In genomic region chr7:98523070-98523812, GRCm38 (mm10) we compare ENCODE assay signal across 9 mouse cellular contexts. TPM values are rescaled to one million over a fixed set of nuclear protein-coding genes. Genes with fewer than 3 reads are reported as not detected.
DNase-seq lines count a peak whose midpoint lies in the region; ATAC-seq lines count a peak whose summit lies in the region.
"Had no signal": no experiment of that assay in that cellular context is flagged by ENCODE, and none has a peak within 500 bp of the region (broad histone marks: within the 10 kb centered on the region; RNA-seq: fewer than 3 reads in every experiment).

No protein-coding gene starts in this region.

- ATAC-seq in heart, embryonic 12.5 days (ENCODE audit: insufficient number of reproducible peaks, low FRiP score): 0 out of 2 replicates have a peak, but pooled peaks have one; percentile 16
- ATAC-seq in kidney, embryonic 15.5 days (replicated peaks; ENCODE audit: low FRiP score): no peak; the same call in 1 of the 2 replicates
- 0 out of 2 replicates have a peak, but pooled peaks have one; percentile 3 for ATAC-seq in stomach, embryonic 14.5 days (ENCODE audit: insufficient number of reproducible peaks, insufficient read depth, low FRiP score, low read depth)

- H3K9ac ChIP-seq in heart, embryonic 12.5 days: no peak overlapping the region
- H3K9ac ChIP-seq in kidney, embryonic 15.5 days: no peak overlapping the region
- H3K9ac ChIP-seq in stomach, embryonic 14.5 days (replicated peaks; ENCODE audit: low read depth, low read length): no peak overlapping the region
- H3K9ac ChIP-seq: midbrain, embryonic 12.5 days had no signal

- H3K9me3 ChIP-seq in heart, embryonic 12.5 days (replicated peaks): no peaks in the 10 kb centered on the region
- H3K9me3 ChIP-seq in kidney, embryonic 15.5 days (replicated peaks): no peaks in the 10 kb centered on the region
- no peaks in the 10 kb centered on the region for H3K9me3 ChIP-seq in stomach, embryonic 14.5 days (ENCODE audit: control insufficient read depth, low read depth, low read length)
- H3K9me3 ChIP-seq: midbrain, embryonic 12.5 days had no signal

- H3K27ac ChIP-seq in heart, embryonic 12.5 days (ENCODE audit: poor library complexity, severe bottlenecking): 0 out of 2 replicates have a peak overlapping the region, but pooled peaks have one; percentile 57
- H3K27ac ChIP-seq in kidney, embryonic 15.5 days: peak overlapping the region; percentile 79
- H3K27ac ChIP-seq in stomach, embryonic 14.5 days (ENCODE audit: low read length): peak overlapping the region; percentile 82
- H3K27ac ChIP-seq: midbrain, embryonic 12.5 days had no signal

- peak; percentile 54 for DNase-seq in 3T3-L1 (ENCODE audit: low read depth, low spot score)
- peak; percentile 31 for DNase-seq in adrenal gland, postnatal 25 days
- DNase-seq in layer of hippocampus, adult 11-12 months (ENCODE audit: low spot score): no peak
- DNase-seq in cerebellum, adult 11 months: no peak
- no peak for DNase-seq in cerebellum, postnatal 36 days

- no peaks in the 10 kb centered on the region for H3K36me3 ChIP-seq in heart, embryonic 12.5 days
- H3K36me3 ChIP-seq in kidney, embryonic 15.5 days: no peaks in the 10 kb centered on the region
- H3K36me3 ChIP-seq in stomach, embryonic 14.5 days (ENCODE audit: control insufficient read depth, insufficient read depth, low read length): no peaks in the 10 kb centered on the region
- H3K36me3 ChIP-seq: midbrain, embryonic 12.5 days had no signal

- no peaks in the 10 kb centered on the region for H3K27me3 ChIP-seq in heart, embryonic 12.5 days (replicated peaks)
- no peaks in the 10 kb centered on the region for H3K27me3 ChIP-seq in kidney, embryonic 15.5 days
- H3K27me3 ChIP-seq in stomach, embryonic 14.5 days (ENCODE audit: control insufficient read depth, insufficient read depth, low read length): no peaks in the 10 kb centered on the region
- H3K27me3 ChIP-seq: midbrain, embryonic 12.5 days had no signal

- WGBS in heart, embryonic 12.5 days: 79% methylated on average over 8 of the region's 8 CpGs
- WGBS in kidney, embryonic 15.5 days: 68% methylated on average over 8 of the region's 8 CpGs
- 68% methylated on average over 8 of the region's 8 CpGs for WGBS in stomach, embryonic 14.5 days

- H3K4me2 ChIP-seq in heart, embryonic 12.5 days: no peak overlapping the region
- H3K4me2 ChIP-seq in kidney, embryonic 15.5 days: no peak overlapping the region
- no peak overlapping the region for H3K4me2 ChIP-seq in stomach, embryonic 14.5 days (replicated peaks; ENCODE audit: low read depth, low read length)
- H3K4me2 ChIP-seq: midbrain, embryonic 12.5 days had no signal

- peaks cover 36% of the 10 kb centered on the region for H3K4me1 ChIP-seq in heart, embryonic 12.5 days (replicated peaks)
- H3K4me1 ChIP-seq in kidney, embryonic 15.5 days: peaks cover 32% of the 10 kb centered on the region
- peaks cover 19% of the 10 kb centered on the region for H3K4me1 ChIP-seq in stomach, embryonic 14.5 days (ENCODE audit: control insufficient read depth, insufficient read depth, low read length)

- no peak overlapping the region for H3K4me3 ChIP-seq in heart, embryonic 12.5 days
- H3K4me3 ChIP-seq in kidney, embryonic 15.5 days (replicated peaks): no peak overlapping the region
- no peak overlapping the region for H3K4me3 ChIP-seq in stomach, embryonic 14.5 days (ENCODE audit: low read depth, low read length)
- H3K4me3 ChIP-seq: midbrain, embryonic 12.5 days had no signal

RNA-seq across cellular contexts. Expression of gene Lrrc32, which starts 34.2 kb away (rescaled TPM):
- total RNA-seq in adrenal gland, postnatal 25 days (2021): 10.2 and 13.4 TPM in 2 replicates
- 7.5 TPM in 2 replicates for polyA plus RNA-seq in heart, embryonic 12.5 days (2016; fragmentation: Nextera tagmentation; extraction: Ambion mirVana)
- polyA plus RNA-seq in kidney, embryonic 15.5 days (2015; fragmentation: Nextera tagmentation; extraction: Ambion mirVana): 12.7 and 16.9 TPM in 2 replicates
- 11.3 and 12.4 TPM in 2 replicates for polyA plus RNA-seq in stomach, embryonic 14.5 days (2014; fragmentation: Nextera tagmentation; extraction: Ambion mirVana)

Comparison
In these comparisons a context has a peak if more than half of its experiments do, and no peak if none do; other contexts are left out.
1. DNase-seq: peak in 3T3-L1 (single experiment) and adrenal gland, postnatal 25 days (single experiment); none in layer of hippocampus, adult 11-12 months (single experiment), cerebellum, adult 11 months (single experiment) and cerebellum, postnatal 36 days (0 of 2).
2. Peak in every context shown above with its lines, with median percentiles within 50 percentile points of each other: H3K27ac ChIP-seq.